Mouse (Mus musculus) lung, postnatal 25 days (tissue): ENCODE measurements at regions not wholly inside any gene's neighbourhood (a gene's known extent, or its start where the extent isn't known, plus 50 kb on each side); places are given as distances from the start of the nearest gene placed in this dataset.

ENCODE experiments used
- DNase-seq: peaks from one replicate; pipeline ENCODE4 v3.0.0; 2022; ENCODE audit warnings: low spot score

- peak; percentile 39 for DNase-seq
Observed at GRCm38 (mm10) chr19:23044510-23045464, 96.2 kb upstream of the Klf9 start.

GRCm38 (mm10) chr19:23051456-23051855, 89.6 kb upstream of the Klf9 start:
- DNase-seq = no peak

DNA sequence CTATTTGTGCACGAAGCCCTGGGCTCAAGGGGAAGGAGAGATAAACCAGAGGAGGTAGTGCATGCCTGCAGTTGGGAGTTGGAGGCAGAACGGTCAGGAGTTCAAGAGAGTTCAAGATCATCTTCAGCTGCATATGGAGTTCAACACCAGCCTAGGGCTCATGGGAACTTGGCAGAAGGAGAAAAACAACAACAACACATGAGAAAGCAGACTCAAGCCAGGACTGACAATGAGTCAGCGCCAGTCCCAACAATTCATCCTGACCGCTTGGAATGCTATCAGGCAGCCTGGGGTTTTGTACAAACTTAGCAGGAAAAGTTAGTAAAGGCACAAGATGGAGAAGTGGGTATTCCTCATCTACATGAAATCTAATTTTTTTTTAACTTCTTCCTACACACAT, 86.6 kb upstream of the Klf9 start:
- peak; percentile 44 for DNase-seq

DNA sequence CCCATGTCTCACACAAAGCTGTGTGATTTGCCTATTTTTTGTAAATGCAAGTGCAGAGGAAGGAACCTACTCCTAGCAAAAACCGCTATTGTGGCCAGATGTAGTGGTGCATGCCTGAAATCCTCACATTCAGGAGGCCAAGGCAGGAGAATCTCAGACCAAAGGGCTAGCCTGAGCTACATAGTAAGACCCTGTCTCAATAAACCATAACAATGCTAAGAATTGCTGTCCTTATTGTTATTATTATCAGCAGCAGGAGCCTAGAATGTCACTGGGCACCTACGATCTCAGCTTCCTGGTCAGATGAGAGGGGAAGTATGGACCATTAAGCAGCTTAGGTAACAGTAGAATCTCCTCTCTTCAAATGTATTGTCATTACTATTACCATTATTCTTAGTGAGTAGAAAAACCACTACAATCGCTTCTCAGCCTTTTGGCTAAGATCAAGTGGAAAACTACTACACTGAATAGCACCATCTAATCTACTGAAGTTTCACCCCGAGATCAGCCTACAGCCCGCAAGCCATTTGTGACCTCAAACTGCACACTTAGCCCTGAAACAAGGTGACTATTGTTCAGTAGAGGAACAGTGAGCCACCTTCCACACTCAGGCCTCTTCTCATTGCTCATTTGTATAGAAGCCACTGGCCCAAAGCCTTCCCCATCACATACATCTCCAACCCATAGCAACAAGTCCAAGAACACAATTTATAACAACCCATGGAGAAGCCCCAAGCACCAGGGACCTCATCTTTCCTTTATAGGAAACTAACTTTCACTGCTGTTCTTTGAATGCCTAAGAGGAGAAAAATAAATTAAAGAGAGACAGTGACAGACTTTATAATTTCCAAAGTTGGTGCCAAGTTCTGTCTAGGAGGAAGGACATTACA, 84.9 kb upstream of the Klf9 start:
- no peak for DNase-seq

- DNase-seq = peak; percentile 93
Observed at GRCm38 (mm10) chr19:23056851-23057707, 83.9 kb upstream of the Klf9 start.

DNA sequence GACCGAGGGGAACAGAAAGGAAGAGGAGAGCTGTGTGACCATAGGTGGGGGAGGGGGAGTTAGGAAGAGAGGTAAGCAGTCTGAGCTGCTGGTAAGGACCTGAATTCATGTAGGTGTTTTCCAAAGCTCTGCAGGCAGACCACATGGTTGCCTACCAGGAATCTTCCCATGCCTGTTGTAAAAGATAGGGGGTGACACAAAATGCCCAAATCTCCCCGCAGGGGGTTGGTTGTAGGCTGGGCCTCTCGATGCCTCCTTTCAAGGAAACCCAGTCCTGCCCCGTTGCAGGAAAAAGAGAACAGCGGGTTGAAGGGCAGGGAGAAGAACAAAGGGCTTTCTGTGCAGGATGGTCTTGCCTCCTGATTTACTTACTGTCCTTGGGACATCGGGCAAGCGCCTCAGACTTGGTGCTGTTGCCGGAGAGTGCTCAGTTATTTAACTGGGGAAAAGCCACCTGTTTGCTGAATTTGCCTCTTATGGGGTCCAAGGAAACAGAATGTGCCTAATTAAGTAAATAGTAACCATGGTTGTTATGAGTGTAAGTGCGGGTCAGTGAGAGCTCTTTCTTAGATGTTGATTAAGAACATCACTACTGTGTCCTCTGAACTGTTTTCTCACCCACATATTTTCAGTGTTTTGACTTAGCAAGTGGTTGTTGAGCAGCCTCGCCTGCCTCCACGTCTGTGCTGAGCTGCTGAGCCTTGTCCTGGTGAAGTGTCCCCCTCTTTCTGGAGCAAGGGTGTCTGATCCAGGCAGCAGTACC, 83.1 kb upstream of the Klf9 start:
- peak; percentile 69 for DNase-seq

GRCm38 (mm10) chr19:23058502-23058900, 82.5 kb upstream of the Klf9 start:
- peak; percentile 86 for DNase-seq

GRCm38 (mm10) chr19:23061081-23061640, 79.9 kb upstream of the Klf9 start:
- peak; percentile 84 for DNase-seq

GRCm38 (mm10) chr19:23061906-23062305, 79.1 kb upstream of the Klf9 start:
- DNase-seq = peak; percentile 64

GRCm38 (mm10) chr19:23062851-23063250, 78.2 kb upstream of the Klf9 start:
- DNase-seq = peak; percentile 64

DNA sequence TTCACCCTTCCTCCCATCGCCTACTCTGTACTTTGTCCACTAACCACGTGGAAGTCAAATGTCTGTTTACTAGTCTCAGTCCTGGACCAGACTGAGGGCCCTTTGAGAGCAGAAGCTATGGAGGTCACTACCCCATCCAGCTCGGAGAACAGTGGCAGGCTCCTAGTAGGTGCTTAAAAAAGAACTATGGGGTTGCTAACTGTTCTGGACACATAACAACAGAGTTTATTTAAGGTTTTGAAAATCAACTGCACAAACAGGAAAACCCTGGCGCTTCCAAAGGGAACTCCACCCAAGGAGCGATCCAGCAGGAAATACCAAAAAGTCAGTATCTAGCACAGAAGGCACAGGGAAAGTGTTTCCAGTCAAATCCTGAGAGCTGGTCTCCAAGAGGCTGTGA, 75.5 kb upstream of the Klf9 start:
- DNase-seq = peak; percentile 85

GRCm38 (mm10) chr19:23066726-23067125, 74.3 kb upstream of the Klf9 start:
- peak; percentile 31 for DNase-seq

DNA sequence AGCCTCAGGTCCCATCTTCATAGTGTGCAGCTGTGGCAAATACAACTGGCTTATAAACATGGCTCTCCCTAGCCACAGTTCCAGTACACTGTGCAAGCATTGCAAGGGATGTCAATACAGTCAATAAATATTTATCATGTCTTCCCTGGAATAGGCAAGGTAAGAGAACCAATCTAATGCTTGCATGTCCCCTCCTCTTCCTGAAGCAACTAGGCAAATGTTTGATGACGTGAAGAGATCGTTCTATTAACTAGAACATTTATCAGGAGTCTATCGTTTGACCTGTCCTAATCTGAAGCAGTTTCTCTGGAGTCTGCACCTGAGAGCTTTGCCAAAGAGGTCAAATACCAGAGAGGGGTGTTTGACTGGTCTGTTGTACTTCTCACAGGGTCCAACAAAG, 72.4 kb upstream of the Klf9 start:
- no peak for DNase-seq

- no peak for DNase-seq
Observed at GRCm38 (mm10) chr19:23069656-23070055, 71.4 kb upstream of the Klf9 start.

DNA sequence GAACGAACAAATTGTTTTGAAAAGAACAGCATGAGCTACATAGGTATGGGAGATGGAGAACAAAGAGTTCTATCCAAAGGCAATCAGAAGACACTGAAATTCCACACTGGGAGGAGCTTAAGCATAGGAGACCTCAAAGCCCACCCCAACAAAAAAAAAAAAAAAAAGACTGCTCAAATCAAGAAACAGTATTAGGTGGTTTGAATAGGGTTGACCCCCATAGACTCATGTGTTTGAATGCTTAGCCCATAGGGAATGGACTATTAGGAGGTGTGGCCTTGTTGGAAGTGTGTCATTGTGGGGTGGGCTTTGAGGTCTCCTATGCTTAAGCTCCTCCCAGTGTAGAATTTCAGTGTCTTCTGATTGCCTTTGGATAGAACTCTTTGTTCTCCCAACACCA, 70.0 kb upstream of the Klf9 start:
- no peak for DNase-seq

DNA sequence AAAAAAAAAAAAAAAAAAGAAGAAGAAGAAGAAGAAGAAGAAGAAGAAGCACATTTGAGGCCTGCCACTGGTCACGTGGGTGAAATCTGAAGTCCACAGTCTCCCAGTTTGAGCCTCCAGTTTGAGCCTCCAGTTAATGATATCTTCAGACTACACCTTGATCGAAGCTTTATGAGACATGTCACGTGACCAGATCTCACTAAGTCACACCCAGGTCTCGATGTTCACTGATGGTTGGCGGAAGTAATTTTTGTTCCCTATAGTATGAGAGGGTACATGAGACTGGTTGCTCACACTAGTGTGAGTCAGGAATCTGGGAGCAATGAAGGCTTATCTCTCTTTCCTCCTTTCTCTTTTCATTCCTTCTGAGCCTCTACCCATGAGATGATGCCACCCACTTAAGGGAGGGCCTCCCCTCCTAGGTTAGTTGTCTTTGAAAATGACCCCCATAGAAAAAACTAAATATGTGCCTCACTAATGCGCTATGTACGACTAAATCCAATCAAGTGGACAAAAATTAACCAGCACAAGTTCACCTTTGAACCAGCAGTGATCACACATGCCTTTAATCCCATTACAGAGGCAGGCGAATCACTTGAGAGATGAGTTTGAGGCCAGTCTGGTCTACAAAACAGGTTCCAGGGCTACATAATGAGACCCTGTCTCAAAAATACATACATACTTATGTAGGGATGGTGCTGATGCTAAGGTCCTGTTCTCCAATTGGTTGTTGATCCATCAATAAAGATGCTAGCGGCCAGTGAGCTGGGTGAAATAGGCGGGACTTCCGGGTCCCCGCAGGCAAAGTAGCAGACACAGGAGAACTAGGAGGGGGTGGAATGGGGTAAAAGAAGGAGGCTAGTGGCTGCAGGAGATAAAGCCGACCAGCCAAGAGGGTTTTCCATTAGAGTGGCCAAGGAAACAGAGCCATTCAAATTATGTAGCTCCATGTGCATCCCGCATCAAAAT, 66.1 kb upstream of the Klf9 start:
- DNase-seq = no peak

DNA sequence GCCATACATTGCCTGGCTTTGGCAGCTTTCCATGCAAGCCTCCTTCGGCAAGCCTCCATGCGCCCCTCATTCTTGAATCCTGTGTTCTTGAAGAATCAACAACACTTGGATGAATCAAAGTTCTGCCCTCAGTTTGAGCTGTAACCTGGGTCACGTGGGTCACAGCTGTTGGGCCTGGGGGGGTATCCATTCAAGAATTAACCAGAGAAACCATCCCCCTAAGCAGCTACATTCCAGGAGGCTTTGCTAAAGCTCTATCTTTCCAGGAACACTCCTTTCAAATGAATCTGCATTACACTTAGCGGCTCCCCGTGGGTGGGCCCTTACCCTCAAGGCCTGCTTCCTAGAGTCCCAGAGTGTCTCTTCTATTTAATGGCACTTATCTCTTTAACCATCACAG, 65.2 kb upstream of the Klf9 start:
- no peak for DNase-seq

DNA sequence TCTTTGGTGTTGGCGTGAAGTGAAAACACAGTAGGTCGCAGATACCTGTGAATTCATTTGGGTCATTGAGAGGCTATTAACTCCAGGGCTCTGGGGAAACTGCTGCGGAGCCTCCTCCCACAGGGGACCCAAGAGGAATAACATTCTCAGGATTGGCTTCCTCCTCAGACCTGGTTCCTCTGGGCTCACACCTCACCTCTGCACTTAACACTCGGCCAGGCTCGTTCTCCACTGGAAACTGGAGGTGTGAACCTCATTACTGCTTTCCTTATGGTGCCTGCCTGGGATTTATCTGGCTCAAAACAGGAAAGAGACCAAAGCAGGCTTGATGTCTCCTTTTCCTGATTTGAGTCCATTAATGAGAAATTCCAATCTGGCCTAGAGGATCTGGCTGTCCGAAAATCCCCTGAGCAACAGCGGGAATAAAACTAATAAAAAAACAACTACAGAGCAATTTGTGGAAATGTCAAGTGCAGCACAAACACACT, 55.8 kb upstream of the Klf9 start:
- DNase-seq = no peak

DNA sequence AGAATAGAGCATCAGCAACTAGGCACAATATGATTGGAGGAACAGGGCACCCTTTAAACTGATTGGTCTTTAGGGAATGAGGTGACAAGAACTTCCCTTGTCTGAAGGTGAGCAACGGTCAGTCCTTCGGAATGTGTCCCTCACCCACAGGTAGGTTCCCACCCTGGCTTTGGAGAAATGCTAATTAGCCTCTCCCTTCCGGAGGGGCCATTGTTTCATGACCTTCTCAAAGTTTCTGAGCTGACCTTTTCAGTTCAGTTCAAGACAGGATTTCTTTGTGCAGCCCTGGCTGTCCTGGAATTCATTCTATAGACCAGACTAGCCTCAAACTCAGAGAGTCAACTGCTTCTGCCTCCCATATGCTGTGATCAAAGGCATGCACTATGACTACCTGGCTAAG, 53.5 kb upstream of the Klf9 start:
- no peak for DNase-seq
